8 mouse cellular contexts compared by ENCODE assay signal in genomic region chr16:44493868-44494267, GRCm38 (mm10).
DNase-seq lines count a peak whose midpoint lies in the region; ATAC-seq and TF ChIP-seq lines count a peak whose summit lies in the region.

No protein-coding gene starts in this region.

- no peak for ATAC-seq in intestine, embryonic 14.5 days (replicated peaks; ENCODE audit: low FRiP score, low TSS enrichment, low read depth)
- ATAC-seq in intestine, embryonic 15.5 days = no peak
- no peak for ATAC-seq in embryonic facial prominence, embryonic 12.5 days (ENCODE audit: insufficient number of reproducible peaks, insufficient read depth, low FRiP score, low TSS enrichment)
- no peak for ATAC-seq in heart, embryonic 12.5 days (ENCODE audit: insufficient number of reproducible peaks, low FRiP score)
- no peak for ATAC-seq in intestine, postnatal 0 days
- ATAC-seq in cerebellum, adult (ENCODE audit: insufficient number of reproducible peaks, low FRiP score, low TSS enrichment) = no peak

- WGBS in intestine, embryonic 14.5 days = 43% methylated on average over 6 of the region's 6 CpGs
- WGBS in intestine, embryonic 15.5 days = 37% methylated on average over 6 of the region's 6 CpGs
- WGBS in embryonic facial prominence, embryonic 12.5 days = 33% methylated on average over 6 of the region's 6 CpGs
- 51% methylated on average over 6 of the region's 6 CpGs for WGBS in heart, embryonic 12.5 days
- WGBS in midbrain, embryonic 10.5 days = 37% methylated on average over 6 of the region's 6 CpGs
- 46% methylated on average over 6 of the region's 6 CpGs for WGBS in intestine, postnatal 0 days

- no peak overlapping the region for H3K4me2 ChIP-seq in intestine, embryonic 14.5 days (ENCODE audit: low read length)
- no peak overlapping the region for H3K4me2 ChIP-seq in intestine, embryonic 15.5 days (replicated peaks)
- no peak overlapping the region for H3K4me2 ChIP-seq in embryonic facial prominence, embryonic 12.5 days (replicated peaks)
- no peak overlapping the region for H3K4me2 ChIP-seq in heart, embryonic 12.5 days
- H3K4me2 ChIP-seq in intestine, postnatal 0 days (replicated peaks; ENCODE audit: low read depth) = no peak overlapping the region

- H3K4me3 ChIP-seq in intestine, embryonic 14.5 days (ENCODE audit: low read depth, low read length) = no peak overlapping the region
- no peak overlapping the region for H3K4me3 ChIP-seq in intestine, embryonic 15.5 days (replicated peaks)
- no peak overlapping the region for H3K4me3 ChIP-seq in embryonic facial prominence, embryonic 12.5 days
- H3K4me3 ChIP-seq in heart, embryonic 12.5 days = no peak overlapping the region
- H3K4me3 ChIP-seq in midbrain, embryonic 10.5 days = no peak overlapping the region
- H3K4me3 ChIP-seq in intestine, postnatal 0 days (ENCODE audit: low read depth, low read length) = no peak overlapping the region

- H3K9ac ChIP-seq in intestine, embryonic 14.5 days (ENCODE audit: low read length) = no peak overlapping the region
- no peak overlapping the region for H3K9ac ChIP-seq in intestine, embryonic 15.5 days
- no peak overlapping the region for H3K9ac ChIP-seq in embryonic facial prominence, embryonic 12.5 days
- no peak overlapping the region for H3K9ac ChIP-seq in heart, embryonic 12.5 days
- no peak overlapping the region for H3K9ac ChIP-seq in intestine, postnatal 0 days (ENCODE audit: low read depth, low read length)

- H3K9me3 ChIP-seq in intestine, embryonic 14.5 days (ENCODE audit: control insufficient read depth, low read length) = peaks cover 4% of the 10 kb centered on the region; the same call in 1 of the 2 replicates
- H3K9me3 ChIP-seq in intestine, embryonic 15.5 days = no peaks in the 10 kb centered on the region
- H3K9me3 ChIP-seq in embryonic facial prominence, embryonic 12.5 days = no peaks in the 10 kb centered on the region
- peaks cover 4% of the 10 kb centered on the region; the same call in 1 of the 2 replicates for H3K9me3 ChIP-seq in heart, embryonic 12.5 days (replicated peaks)
- H3K9me3 ChIP-seq in midbrain, embryonic 10.5 days (replicated peaks) = no peaks in the 10 kb centered on the region; the same call in 1 of the 2 replicates
- H3K9me3 ChIP-seq in intestine, postnatal 0 days (ENCODE audit: control insufficient read depth) = no peaks in the 10 kb centered on the region

- peaks cover 10% of the 10 kb centered on the region; the same call in 1 of the 2 replicates for H3K4me1 ChIP-seq in intestine, embryonic 14.5 days (replicated peaks; ENCODE audit: control insufficient read depth, insufficient read depth, low read length)
- no peaks in the 10 kb centered on the region for H3K4me1 ChIP-seq in intestine, embryonic 15.5 days (replicated peaks)
- peaks cover 23% of the 10 kb centered on the region for H3K4me1 ChIP-seq in embryonic facial prominence, embryonic 12.5 days
- H3K4me1 ChIP-seq in heart, embryonic 12.5 days (replicated peaks) = peaks cover 9% of the 10 kb centered on the region; the same call in 1 of the 2 replicates
- peaks cover 33% of the 10 kb centered on the region for H3K4me1 ChIP-seq in midbrain, embryonic 10.5 days
- H3K4me1 ChIP-seq in intestine, postnatal 0 days (replicated peaks; ENCODE audit: control insufficient read depth, insufficient read depth, low read length) = no peaks in the 10 kb centered on the region

- H3K36me3 ChIP-seq in intestine, embryonic 14.5 days (ENCODE audit: control insufficient read depth, insufficient read depth, low read length) = peaks cover 74% of the 10 kb centered on the region
- peaks cover 11% of the 10 kb centered on the region for H3K36me3 ChIP-seq in intestine, embryonic 15.5 days
- peaks cover 84% of the 10 kb centered on the region for H3K36me3 ChIP-seq in embryonic facial prominence, embryonic 12.5 days
- peaks cover 59% of the 10 kb centered on the region for H3K36me3 ChIP-seq in heart, embryonic 12.5 days
- H3K36me3 ChIP-seq in midbrain, embryonic 10.5 days = peaks cover 100% of the 10 kb centered on the region
- peaks cover 6% of the 10 kb centered on the region; the same call in 1 of the 2 replicates for H3K36me3 ChIP-seq in intestine, postnatal 0 days (ENCODE audit: control insufficient read depth, insufficient read depth)

- no peaks in the 10 kb centered on the region for H3K27me3 ChIP-seq in intestine, embryonic 14.5 days (replicated peaks; ENCODE audit: control insufficient read depth, insufficient read depth, low read length)
- H3K27me3 ChIP-seq in intestine, embryonic 15.5 days (replicated peaks) = no peaks in the 10 kb centered on the region
- H3K27me3 ChIP-seq in embryonic facial prominence, embryonic 12.5 days = no peaks in the 10 kb centered on the region
- H3K27me3 ChIP-seq in heart, embryonic 12.5 days (replicated peaks) = no peaks in the 10 kb centered on the region
- H3K27me3 ChIP-seq in midbrain, embryonic 10.5 days (ENCODE audit: low read depth, poor library complexity, severe bottlenecking) = no peaks in the 10 kb centered on the region
- H3K27me3 ChIP-seq in intestine, postnatal 0 days (replicated peaks; ENCODE audit: control insufficient read depth, insufficient read depth, low read length) = no peaks in the 10 kb centered on the region

- DNase-seq in intestine, embryonic 14.5 days (ENCODE audit: low spot score) = no peak
- DNase-seq in midbrain, embryonic 10.5 days (ENCODE audit: low spot score) = no peak
- DNase-seq in right cerebral cortex, adult 2 months (ENCODE audit: low spot score in 2 of 2) = no peak

- TF ChIP-seq CTCF in intestine, postnatal 0 days (IDR thresholded peaks at IDR 0.05; ENCODE audit: low read depth) = no peak

- 0 out of 2 replicates have a peak overlapping the region, but pooled peaks have one; percentile 40 for H3K27ac ChIP-seq in intestine, embryonic 14.5 days (ENCODE audit: low read depth)
- no peak overlapping the region for H3K27ac ChIP-seq in intestine, embryonic 15.5 days
- peak overlapping the region; percentile 86; the same call in 1 of the 2 replicates for H3K27ac ChIP-seq in embryonic facial prominence, embryonic 12.5 days
- peak overlapping the region; percentile 12; the same call in 1 of the 2 replicates for H3K27ac ChIP-seq in heart, embryonic 12.5 days (ENCODE audit: poor library complexity, severe bottlenecking)
- peak overlapping the region; percentile 29; the same call in 1 of the 2 replicates for H3K27ac ChIP-seq in midbrain, embryonic 10.5 days (replicated peaks)
- H3K27ac ChIP-seq in intestine, postnatal 0 days (ENCODE audit: low read depth, low read length) = no peak overlapping the region

Comparison
In these comparisons a context has a peak if more than half of its experiments do, and no peak if none do; other contexts are left out.
1. H3K27ac ChIP-seq: peak in intestine, embryonic 14.5 days (single experiment), embryonic facial prominence, embryonic 12.5 days (single experiment), heart, embryonic 12.5 days (single experiment) and midbrain, embryonic 10.5 days (single experiment); none in intestine, embryonic 15.5 days (single experiment) and intestine, postnatal 0 days (single experiment).